Mouse (Mus musculus): ENCODE measurements around the gene Znhit2. TPM values are rescaled to one million over a fixed set of nuclear protein-coding genes. Genes with fewer than 3 reads are reported as not detected.

The Znhit2 gene
- 38.2 and 40.5 TPM in 2 replicates for polyA plus RNA-seq (2014; fragmentation: Nextera tagmentation; extraction: Ambion mirVana)

DNA sequence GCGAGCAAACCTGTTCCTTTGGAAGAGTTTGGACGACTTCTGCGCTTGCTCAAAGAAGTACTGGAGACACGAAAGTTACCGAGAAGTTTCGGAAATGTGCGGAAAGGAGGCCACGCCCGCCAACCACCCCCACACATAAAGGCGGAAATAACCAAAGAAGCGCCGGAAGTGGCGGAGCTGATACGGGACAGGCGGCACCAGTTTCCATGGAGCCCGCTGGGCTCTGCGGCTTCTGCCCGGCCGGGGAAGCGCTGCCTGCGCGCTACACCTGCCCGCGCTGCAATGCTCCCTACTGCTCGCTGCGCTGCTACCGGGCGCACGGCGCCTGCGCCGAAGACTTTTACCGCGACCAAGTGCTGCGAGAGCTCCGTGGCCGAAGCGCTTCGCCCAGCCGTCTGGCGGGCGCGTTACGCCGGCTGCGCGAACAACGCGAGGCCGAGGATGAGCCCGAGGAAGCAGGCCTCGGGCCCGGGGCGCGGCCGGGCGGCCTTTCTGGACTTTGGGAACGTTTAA, at the start of gene Znhit2:
TSS of gene Znhit2 (plus strand) at position 172 of the 513 bp plus-strand sequence.
- H3K4me3 ChIP-seq (ENCODE audit: low read depth, low read length) = peak within 1 kb of the TSS; percentile 82
- H3K9ac ChIP-seq (ENCODE audit: low read length) = peak within 1 kb of the TSS; percentile 95
- peak within 1 kb of the TSS; percentile 100 for H3K4me2 ChIP-seq (ENCODE audit: low read length)
- H3K27ac ChIP-seq (ENCODE audit: low read depth, low read length) = peak within 1 kb of the TSS; percentile 92
- H3K9me3 ChIP-seq (replicated peaks; ENCODE audit: control insufficient read depth, low read length) = no peaks in the 10 kb centered on the region
- H3K27me3 ChIP-seq (replicated peaks; ENCODE audit: control insufficient read depth, insufficient read depth, low read length) = no peaks in the 10 kb centered on the region
- ATAC-seq = peak; percentile 71
- peak; percentile 96 for DNase-seq (ENCODE audit: low spot score)
- under 1% methylated on average over 58 of the region's 58 CpGs for WGBS
- H3K36me3 ChIP-seq (ENCODE audit: control insufficient read depth, insufficient read depth, low read length) = peaks cover 15% of the 10 kb centered on the region; the same call in 1 of the 2 replicates
- peaks cover 24% of the 10 kb centered on the region for H3K4me1 ChIP-seq (ENCODE audit: control insufficient read depth, insufficient read depth, low read length)

DNA sequence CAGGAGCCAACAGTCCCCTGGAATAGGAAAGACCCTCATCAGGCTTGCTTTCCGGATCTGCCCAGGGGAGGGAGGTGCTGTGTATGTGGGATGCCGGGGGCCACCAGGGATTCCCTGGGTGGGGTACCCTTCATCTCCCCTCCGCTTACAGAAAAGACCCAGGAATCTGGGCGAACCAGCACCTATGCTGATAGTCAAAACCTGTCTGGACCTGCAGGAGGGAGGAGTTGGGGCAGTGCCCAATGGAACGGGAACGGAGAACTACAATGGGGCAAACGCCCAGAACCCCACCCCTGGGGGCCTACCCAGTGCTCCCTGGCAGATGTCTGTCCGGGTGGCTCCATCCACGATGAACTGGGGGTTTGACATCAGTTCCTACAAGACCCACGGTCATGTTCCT, 47.3 kb upstream of the Znhit2 start:
- 91% methylated on average over 10 of the region's 10 CpGs for whole genome bisulfite sequencing
- ATAC-seq = no peak
- H3K9ac ChIP-seq (ENCODE audit: low read length) = no peak overlapping the region
- peaks cover 12% of the 10 kb centered on the region for H3K27me3 ChIP-seq (replicated peaks; ENCODE audit: control insufficient read depth, insufficient read depth, low read length)
- H3K4me1 ChIP-seq (ENCODE audit: control insufficient read depth, insufficient read depth, low read length) = no peaks in the 10 kb centered on the region; the same call in 1 of the 2 replicates
- no peaks in the 10 kb centered on the region for H3K36me3 ChIP-seq (ENCODE audit: control insufficient read depth, insufficient read depth, low read length)
- H3K4me3 ChIP-seq (ENCODE audit: low read depth, low read length) = no peak overlapping the region
- no peak for DNase-seq (ENCODE audit: low spot score)
- no peaks in the 10 kb centered on the region for H3K9me3 ChIP-seq (replicated peaks; ENCODE audit: control insufficient read depth, low read length)
- no peak overlapping the region for H3K27ac ChIP-seq (ENCODE audit: low read depth, low read length)
- no peak overlapping the region for H3K4me2 ChIP-seq (ENCODE audit: low read length)

DNA sequence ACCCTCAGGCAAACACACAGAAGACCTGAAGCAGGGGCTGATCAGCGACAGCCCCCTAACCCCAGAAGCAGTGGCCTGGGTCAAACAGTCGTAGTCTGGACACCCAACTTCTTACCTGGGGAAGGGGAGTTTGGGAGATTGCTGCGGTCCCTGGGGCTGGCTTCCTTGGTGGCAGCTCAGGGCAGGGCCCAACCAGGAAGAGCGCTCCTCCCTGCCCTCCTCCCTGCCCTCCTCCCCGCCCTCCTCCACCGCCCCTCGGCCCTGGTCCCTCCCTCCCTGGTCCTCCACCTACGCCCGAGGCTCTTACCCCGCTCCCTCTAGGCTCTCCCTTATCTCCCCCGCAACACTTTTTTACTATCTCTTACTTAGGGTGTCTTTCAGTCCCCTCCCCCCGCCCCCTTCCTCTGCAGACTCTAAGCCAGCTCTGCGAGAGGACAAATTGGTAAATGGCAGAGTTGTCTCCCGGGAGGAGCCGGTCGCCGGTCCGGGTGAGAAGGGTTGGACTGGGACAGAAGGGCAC, 45.9 kb upstream of the Znhit2 start:
- 1% methylated on average over 15 of the region's 18 CpGs for WGBS
- no peaks in the 10 kb centered on the region; the same call in 1 of the 2 replicates for H3K4me1 ChIP-seq (ENCODE audit: control insufficient read depth, insufficient read depth, low read length)
- no peaks in the 10 kb centered on the region for H3K9me3 ChIP-seq (replicated peaks; ENCODE audit: control insufficient read depth, low read length)
- peak overlapping the region; percentile 78 for H3K4me2 ChIP-seq (ENCODE audit: low read length)
- H3K9ac ChIP-seq (ENCODE audit: low read length) = peak overlapping the region; percentile 65
- H3K4me3 ChIP-seq (ENCODE audit: low read depth, low read length) = peak overlapping the region; percentile 39
- H3K27me3 ChIP-seq (replicated peaks; ENCODE audit: control insufficient read depth, insufficient read depth, low read length) = peaks cover 12% of the 10 kb centered on the region
- no peak overlapping the region for H3K27ac ChIP-seq (ENCODE audit: low read depth, low read length)
- no peaks in the 10 kb centered on the region for H3K36me3 ChIP-seq (ENCODE audit: control insufficient read depth, insufficient read depth, low read length)
- DNase-seq (ENCODE audit: low spot score) = peak; percentile 7
- peak; percentile 50; the same call in 1 of the 2 replicates for ATAC-seq

DNA sequence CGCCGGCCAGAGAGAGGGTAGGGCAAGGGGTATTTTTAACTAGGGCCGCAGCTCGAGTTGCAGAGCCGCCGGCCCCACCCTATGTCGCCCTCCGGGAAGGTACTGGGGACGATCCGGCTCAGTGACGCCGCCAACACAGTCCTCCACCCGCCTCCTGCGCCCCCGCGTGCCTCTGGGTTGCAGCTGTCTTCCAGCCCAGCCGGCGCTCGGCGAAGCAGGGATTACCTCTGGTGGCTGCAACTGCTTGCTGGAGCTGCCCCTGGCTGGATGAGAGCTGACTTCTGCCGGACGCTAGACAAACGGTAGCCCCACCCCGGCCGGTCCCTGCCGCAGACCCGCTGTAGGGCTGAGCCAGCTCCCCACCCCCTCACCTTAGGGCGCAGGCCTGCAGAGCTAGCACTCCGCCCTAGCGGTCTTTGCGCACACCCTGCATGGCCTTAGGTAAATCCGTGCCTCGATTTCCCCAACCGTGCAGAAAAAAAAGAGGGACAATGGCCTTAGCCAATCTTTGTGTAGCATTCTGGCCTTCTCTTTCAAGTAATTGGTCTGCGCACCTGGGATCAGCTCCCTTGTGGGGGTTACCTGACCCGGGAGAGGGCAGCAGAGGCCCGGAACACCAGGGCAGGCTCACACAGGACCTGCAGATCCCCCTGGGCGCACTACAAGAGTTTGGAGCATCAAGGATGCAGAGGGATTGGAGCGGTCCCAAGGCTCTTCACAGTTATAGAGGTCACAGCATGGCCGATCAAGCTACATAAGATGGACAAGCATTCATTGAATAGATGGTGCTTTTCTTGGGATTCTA, 45.3 kb upstream of the Znhit2 start, which contains the start of gene Capn1:
TSS of gene Capn1 (minus strand) at position 387 of the 805 bp plus-strand sequence.
- Histone ChIP-seq H3K9ac (ENCODE audit: low read length) (peak within 1 kb of the TSS; percentile 65), H3K4me1 (ENCODE audit: control insufficient read depth, insufficient read depth, low read length) (no peaks in the 10 kb centered on the region; the same call in 1 of the 2 replicates), H3K4me2 (ENCODE audit: low read length) (peak within 1 kb of the TSS; percentile 78), H3K36me3 (ENCODE audit: control insufficient read depth, insufficient read depth, low read length) (no peaks in the 10 kb centered on the region), H3K4me3 (ENCODE audit: low read depth, low read length) (peak within 1 kb of the TSS; percentile 39), H3K27me3 (replicated peaks; ENCODE audit: control insufficient read depth, insufficient read depth, low read length) (peaks cover 12% of the 10 kb centered on the region), H3K27ac (ENCODE audit: low read depth, low read length) (no peak within 1 kb of the TSS), H3K9me3 (replicated peaks; ENCODE audit: control insufficient read depth, low read length) (no peaks in the 10 kb centered on the region)
- peak; percentile 74 for ATAC-seq
- WGBS = 3% methylated on average over 40 of the region's 40 CpGs
- peak; percentile 55 for DNase-seq (ENCODE audit: low spot score)

DNA sequence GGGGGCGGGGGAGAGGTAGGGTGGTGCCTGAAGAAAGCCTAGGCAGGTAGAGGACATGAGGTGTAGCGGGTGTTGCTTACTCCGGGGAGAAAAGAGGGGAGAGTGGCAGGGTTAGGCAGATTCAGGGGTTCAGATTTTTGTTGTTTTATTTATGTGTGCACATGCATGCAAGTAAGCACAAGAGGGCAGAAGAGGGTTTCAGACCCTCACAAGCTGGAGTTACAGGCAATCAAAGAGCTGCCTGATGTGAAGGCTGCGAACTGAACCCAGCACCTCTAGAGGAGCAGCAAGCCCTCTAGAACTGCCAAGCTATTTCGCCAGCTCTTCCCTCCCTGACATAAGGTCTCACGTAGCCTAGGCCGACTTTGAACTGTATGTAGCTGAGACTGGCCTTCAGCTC, 44.5 kb upstream of the Znhit2 start:
- Histone ChIP-seq H3K4me1 (ENCODE audit: control insufficient read depth, insufficient read depth, low read length) (no peaks in the 10 kb centered on the region; the same call in 1 of the 2 replicates), H3K9me3 (replicated peaks; ENCODE audit: control insufficient read depth, low read length) (no peaks in the 10 kb centered on the region), H3K4me3 (ENCODE audit: low read depth, low read length) (no peak overlapping the region), H3K27ac (ENCODE audit: low read depth, low read length) (no peak overlapping the region), H3K36me3 (ENCODE audit: control insufficient read depth, insufficient read depth, low read length) (no peaks in the 10 kb centered on the region), H3K9ac (ENCODE audit: low read length) (no peak overlapping the region), H3K27me3 (replicated peaks; ENCODE audit: control insufficient read depth, insufficient read depth, low read length) (peaks cover 12% of the 10 kb centered on the region), H3K4me2 (ENCODE audit: low read length) (no peak overlapping the region)
- DNase-seq (ENCODE audit: low spot score) = peak; percentile 43
- 50% methylated on average over 7 of the region's 7 CpGs for WGBS
- ATAC-seq = no peak

DNA sequence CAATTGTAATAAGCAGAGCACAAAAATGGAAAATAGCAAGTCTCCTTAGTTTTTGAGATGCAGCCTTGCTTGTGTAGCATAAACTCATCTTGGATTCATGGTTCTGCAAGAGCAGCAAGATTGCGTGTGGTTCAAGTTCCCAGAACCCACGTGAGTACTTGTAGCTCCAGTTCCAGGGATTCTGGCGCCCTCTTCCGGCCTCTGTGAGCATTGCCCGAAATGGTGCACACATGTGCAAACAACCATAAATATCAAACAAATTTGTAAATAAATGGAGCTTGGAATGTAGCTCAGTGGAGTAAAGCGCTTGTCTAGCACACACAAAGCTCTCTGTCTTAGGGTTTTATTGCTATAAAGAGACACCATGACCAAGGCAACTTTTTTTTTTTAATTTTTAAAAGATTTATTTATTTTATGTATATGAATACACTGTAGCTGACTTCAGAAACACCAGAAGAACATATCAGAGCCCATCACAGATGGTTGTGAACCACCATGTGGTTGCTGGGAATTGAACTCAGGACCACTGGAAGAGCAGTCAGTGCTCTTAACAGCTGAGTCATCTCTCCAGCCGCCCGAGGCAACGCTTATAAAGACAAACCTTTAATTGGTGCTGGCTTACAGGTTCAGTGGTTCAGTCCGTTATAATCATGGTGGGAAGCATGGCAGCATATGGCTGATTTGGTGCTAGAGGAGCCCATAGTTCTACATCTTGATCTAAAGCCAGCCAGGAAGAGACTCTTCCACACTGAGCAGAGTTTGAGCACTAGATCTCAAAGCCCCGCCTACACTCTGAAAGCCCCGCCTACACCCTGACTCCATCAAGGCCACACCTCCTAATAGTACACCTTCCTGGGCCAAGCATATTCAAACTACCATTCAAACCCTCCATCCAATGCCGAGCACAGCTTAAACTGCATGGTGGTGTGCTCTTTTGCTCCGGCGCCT, 42.6 kb upstream of the Znhit2 start:
- Histone ChIP-seq H3K27ac (ENCODE audit: low read depth, low read length) (no peak overlapping the region), H3K4me2 (ENCODE audit: low read length) (no peak overlapping the region), H3K4me3 (ENCODE audit: low read depth, low read length) (no peak overlapping the region), H3K27me3 (replicated peaks; ENCODE audit: control insufficient read depth, insufficient read depth, low read length) (peaks cover 12% of the 10 kb centered on the region), H3K9me3 (replicated peaks; ENCODE audit: control insufficient read depth, low read length) (no peaks in the 10 kb centered on the region), H3K4me1 (ENCODE audit: control insufficient read depth, insufficient read depth, low read length) (no peaks in the 10 kb centered on the region; the same call in 1 of the 2 replicates), H3K36me3 (ENCODE audit: control insufficient read depth, insufficient read depth, low read length) (no peaks in the 10 kb centered on the region), H3K9ac (ENCODE audit: low read length) (no peak overlapping the region)
- 30% methylated on average over 15 of the region's 15 CpGs for WGBS
- ATAC-seq = no peak
- peak; percentile 89 for DNase-seq (ENCODE audit: low spot score)

DNA sequence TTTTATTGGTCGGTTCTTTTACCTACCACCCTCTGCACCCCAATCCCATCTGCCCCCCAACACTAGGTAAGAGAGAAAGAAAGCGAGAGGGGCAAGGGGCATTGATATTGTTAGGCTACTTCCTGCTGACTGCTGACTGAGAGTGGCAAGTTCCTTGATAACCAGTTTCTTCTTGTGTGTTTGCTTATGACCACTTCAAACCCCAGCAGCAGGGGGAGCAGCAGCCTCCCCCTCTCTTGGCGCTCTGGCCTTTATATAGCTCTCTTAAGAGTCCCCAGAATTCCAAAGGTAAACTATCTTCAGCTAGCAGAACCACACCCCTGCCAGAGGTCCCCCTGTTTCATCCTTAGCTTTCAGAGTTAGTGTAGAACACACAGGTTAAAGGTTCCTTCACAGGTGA, 40.7 kb upstream of the Znhit2 start:
- Histone ChIP-seq H3K9ac (ENCODE audit: low read length) (no peak overlapping the region), H3K36me3 (ENCODE audit: control insufficient read depth, insufficient read depth, low read length) (no peaks in the 10 kb centered on the region), H3K27ac (ENCODE audit: low read depth, low read length) (no peak overlapping the region), H3K4me2 (ENCODE audit: low read length) (no peak overlapping the region), H3K4me3 (ENCODE audit: low read depth, low read length) (no peak overlapping the region), H3K4me1 (ENCODE audit: control insufficient read depth, insufficient read depth, low read length) (no peaks in the 10 kb centered on the region; the same call in 1 of the 2 replicates), H3K27me3 (replicated peaks; ENCODE audit: control insufficient read depth, insufficient read depth, low read length) (peaks cover 12% of the 10 kb centered on the region), H3K9me3 (replicated peaks; ENCODE audit: control insufficient read depth, low read length) (no peaks in the 10 kb centered on the region)
- WGBS = 50% methylated on average over 3 of the region's 3 CpGs
- ATAC-seq (no peak), DNase-seq (ENCODE audit: low spot score) (no peak)

DNA sequence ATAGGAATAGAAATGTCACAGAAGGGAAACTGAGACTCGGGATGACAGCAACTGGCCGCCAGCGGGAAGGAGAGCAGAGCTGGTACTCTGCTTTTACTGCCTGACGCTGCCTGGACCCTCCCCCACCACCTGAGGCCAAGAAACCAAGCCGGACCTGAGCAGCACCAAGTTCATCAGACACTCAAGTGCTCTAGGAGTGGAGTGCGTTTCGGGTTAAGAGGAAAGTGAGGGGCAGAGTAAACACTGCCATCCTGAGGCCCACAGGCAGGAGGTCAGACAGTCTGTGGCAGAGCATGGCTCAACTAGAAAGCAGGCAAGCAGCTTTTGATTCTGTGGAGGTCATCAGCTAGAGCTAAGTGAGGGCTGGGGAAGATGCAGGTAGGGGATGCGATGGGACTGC, 37.9 kb upstream of the Znhit2 start:
- no peak for ATAC-seq
- Histone ChIP-seq H3K4me1 (ENCODE audit: control insufficient read depth, insufficient read depth, low read length) (no peaks in the 10 kb centered on the region), H3K36me3 (ENCODE audit: control insufficient read depth, insufficient read depth, low read length) (no peaks in the 10 kb centered on the region), H3K9ac (ENCODE audit: low read length) (no peak overlapping the region), H3K4me2 (ENCODE audit: low read length) (no peak overlapping the region), H3K4me3 (ENCODE audit: low read depth, low read length) (no peak overlapping the region), H3K27ac (ENCODE audit: low read depth, low read length) (no peak overlapping the region), H3K27me3 (replicated peaks; ENCODE audit: control insufficient read depth, insufficient read depth, low read length) (no peaks in the 10 kb centered on the region), H3K9me3 (replicated peaks; ENCODE audit: control insufficient read depth, low read length) (no peaks in the 10 kb centered on the region)
- WGBS = 65% methylated on average over 8 of the region's 8 CpGs
- no peak for DNase-seq (ENCODE audit: low spot score)

All from forebrain, embryonic 14.5 days (tissue).